Mouse (Mus musculus): ENCODE measurements around the gene Obscn.

Obscn gene

DNA sequence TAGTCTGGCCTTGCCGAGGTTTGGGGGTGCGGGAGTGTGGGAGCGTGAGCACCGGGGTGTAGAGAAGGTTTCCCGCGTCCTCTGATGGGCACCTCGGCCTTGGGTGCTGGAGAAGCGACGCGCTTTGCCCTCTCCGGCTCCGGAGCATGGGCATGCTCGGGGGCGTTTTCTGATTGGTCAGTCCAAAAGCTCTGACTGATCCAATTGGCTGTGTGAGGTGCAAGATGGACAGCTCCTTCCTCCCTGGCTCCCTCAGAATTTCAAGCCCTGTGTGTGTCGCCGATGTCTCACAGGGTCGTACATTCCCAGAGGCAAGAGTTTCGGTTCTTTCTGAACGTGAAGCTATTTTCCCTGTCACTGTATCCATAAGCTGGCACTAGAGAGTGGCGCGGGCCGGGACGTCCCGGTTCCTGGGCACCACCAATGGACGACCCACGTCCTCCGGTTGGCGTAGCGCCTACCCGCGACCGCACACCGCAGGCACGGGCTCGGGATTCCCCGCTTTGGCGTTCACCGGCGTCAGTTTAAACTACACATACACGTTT is 176.2 kb downstream of the Obscn start:
- DNase-seq = peak; percentile 87 to 89

DNA sequence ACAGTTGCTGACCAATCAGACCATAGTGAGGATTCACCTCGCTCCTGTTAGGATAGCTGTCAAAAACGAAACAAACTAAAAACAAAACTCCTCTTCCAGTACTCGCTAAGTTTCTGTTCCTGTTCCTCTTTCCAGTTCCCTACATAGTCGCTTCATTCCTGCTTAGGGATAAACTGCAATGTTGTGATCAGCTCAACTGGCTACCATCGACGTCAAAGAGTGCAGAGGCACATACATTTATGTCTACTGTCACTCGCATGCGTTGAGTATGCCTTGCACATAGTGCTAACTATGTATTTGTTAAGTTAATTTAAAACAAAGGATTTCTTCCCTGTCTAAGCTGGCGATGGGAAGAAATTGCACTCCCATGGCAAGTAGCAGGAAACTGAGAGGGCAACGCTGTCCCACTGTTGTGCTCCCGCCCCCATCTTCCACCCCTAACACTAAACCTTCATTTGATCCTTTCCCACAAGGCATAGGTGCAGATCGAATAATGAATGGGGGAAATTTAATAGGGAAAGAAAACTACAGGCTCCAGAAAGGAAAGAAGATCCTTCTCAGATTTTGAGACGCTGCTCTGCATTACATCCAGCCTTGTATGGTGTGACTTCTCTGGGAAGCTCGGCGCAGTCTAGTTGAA is 176.9 kb downstream of the Obscn start:
- DNase-seq = no peak

DNA sequence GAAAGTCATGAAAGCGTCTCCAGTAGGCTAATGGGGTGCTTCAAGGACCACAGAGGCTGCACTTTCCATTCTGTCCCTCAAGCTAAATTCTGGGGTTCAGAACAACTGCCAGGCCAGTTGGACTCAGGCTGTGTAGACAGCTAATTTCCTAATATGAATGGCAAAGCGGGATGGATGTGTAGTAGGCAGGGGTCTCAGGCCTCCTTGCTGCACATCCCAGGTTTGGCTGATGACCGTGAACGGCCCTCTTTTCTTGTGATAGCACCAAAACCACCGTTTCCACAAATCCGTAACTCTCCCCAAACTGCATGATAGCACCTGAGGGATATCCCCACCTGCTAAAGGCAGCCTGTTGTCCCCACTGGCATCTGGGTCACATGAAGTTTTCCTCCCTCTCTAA is 177.7 kb downstream of the Obscn start:
- no peak for DNase-seq

DNA sequence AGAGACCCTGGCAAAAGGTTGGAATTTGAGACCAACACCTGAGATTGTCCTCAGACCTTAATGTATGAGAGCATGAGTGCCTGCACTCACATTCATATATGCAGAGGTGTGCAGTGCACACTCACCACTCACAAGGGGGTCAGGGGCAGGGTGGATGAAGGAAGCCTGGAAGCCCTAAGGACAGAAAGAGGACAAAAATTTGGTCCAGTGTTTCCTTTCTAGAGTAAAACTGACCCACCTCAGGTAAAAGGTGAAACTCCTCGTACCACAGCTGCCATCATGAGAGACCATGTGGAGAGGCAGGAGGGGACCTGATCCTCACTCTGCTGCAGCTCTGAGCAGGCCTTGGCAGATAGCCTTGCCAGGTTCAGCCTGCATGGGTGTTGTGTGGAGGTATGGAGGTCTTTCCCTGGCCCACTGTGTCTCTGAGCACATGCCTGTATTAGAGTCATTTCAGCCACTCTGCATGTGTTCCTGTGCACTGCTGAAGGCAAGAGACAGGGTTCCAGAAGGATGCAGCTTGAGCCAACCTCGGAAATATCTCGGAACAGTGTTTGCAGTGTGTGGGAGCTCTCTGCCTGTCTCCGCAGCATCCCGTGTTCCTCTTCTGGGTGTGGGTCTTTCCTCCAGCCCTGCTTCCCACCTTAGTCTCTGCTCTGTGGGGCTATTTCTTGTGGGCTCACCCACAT is 178.8 kb downstream of the Obscn start:
- peak; percentile 37 to 43 for DNase-seq

DNA sequence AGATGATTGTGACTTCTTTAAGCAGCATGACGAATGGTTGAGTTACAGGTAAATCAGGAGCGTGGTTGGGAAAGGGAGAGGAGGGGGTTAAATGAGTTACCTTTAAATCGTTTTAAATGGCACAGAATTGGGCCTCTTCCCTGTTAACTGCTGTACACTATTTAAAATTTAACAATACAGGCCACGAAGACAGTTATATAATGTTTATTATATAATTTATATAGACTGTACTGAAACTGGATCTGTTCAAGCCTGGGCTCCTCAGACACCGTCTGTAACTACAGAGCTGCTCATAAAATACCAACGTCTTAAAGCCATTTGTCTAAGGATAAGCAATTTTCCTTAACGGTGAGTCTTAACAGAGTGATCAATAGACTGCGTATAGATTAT is 180.3 kb downstream of the Obscn start:
- DNase-seq = no peak

DNA sequence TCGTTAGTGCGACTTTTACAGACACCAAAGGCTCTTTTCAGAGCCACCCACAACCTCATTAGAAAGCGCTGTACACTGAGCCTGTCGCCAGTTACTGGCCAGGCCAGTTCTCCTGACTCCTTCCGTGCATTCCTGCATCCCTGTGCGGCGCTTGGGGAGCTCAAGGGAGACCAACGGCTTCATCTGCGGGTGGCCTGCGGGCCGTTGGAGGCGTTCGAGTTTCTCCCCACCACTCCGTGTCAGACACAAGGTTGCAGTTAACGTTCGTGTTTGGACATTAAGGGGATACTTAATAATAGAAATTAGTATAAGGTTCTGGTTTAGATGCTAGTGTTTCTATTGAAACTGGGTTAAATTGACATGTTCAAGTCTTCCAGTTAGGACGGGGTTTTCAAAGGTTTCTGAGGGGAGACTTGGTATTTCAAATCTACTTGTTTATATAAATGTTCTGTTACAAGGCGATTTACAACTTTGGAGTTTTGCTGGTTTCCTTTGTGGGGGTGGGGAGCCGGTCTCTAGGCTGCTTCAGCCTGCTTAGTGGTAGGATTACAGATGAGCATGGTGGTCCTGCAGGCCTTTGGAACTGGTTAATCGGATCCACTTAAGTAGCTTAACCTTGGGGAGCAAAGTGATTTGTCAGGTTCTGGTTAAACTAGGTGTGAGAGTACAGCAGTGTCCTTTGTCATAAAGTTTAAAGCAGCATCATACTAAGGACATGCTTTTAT is 180.9 kb downstream of the Obscn start:
- DNase-seq = no peak

DNA sequence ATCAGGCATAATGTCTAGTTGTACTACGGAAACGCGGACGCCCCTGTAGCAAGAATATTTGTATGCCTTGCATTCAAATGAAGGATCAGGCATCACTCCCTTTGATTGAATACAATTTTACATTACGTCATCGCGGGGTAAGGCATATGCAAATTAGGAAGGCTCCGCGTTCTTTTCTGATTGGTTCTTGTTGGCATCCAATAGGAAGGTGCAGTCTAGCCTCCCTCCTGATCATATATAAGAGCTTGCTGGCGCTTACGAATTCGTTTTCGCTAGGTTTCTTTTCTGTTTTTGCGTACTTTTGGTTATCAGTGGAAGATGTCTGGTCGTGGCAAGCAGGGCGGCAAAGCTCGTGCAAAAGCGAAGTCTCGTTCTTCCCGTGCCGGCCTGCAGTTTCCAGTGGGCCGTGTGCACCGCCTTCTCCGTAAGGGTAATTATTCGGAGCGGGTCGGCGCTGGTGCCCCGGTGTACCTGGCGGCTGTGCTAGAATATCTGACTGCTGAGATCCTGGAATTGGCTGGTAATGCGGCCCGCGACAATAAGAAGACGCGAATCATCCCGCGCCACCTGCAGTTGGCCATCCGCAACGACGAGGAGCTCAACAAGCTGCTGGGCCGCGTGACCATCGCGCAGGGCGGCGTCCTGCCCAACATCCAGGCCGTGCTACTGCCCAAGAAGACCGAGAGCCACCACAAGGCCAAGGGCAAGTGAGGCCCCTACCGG is 181.6 kb downstream of the Obscn start, which contains the start of the genes Hist3h2a and Trim17:
TSS of gene Hist3h2a (plus strand) at position 266 of the 723 bp plus-strand sequence.
TSS of gene Trim17 (plus strand) at position 266 of the 723 bp plus-strand sequence.
- DNase-seq = peak; percentile 88

DNA sequence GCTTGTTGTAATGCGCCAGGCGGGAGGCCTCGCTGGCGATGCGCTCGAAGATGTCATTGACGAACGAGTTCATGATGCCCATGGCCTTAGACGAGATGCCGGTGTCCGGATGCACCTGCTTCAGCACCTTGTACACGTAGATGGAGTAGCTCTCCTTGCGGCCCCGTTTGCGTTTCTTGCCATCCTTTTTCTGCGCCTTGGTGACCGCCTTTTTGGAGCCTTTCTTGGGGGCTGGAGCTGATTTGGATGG is 182.1 kb downstream of the Obscn start:
- DNase-seq = peak in 1 of 2 experiments; percentile 89

DNA sequence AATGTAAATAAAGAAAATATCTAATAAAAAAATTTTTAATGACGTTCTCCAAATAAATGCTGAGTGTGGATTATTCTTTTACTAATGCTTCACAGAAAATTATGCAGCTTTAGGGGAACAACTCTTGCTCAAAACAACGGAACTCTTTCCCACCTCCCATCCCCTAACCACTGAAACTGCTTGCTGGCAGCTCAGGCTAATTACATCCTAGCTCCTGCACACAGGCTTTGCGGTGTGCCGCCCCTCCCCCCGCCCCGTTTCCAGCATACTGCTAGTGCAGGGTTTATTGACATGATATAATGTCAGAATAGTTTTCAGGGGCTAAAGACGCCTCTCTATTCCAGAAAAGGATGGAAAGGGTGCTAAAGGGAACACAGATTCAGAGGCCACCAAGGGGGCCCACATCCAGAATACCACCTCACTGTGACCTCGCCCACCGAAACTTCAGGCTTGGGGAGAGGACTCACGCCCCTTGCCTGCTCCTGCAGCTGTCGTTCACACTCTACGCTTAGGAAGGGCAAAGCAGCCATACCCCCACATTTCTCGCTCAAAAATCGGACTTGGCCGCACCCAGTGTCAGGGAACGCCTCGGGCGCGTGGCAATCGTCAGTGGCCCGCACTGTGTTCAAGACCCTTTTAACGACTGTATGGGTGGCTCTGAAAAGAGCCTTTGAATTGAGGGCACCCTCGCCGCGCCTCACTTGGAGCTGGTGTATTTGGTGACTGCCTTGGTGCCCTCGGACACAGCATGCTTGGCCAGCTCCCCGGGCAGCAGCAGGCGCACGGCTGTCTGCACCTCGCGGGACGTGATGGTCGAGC is 182.6 kb downstream of the Obscn start:
- peak in 1 of 2 experiments; percentile 55 for DNase-seq

DNA sequence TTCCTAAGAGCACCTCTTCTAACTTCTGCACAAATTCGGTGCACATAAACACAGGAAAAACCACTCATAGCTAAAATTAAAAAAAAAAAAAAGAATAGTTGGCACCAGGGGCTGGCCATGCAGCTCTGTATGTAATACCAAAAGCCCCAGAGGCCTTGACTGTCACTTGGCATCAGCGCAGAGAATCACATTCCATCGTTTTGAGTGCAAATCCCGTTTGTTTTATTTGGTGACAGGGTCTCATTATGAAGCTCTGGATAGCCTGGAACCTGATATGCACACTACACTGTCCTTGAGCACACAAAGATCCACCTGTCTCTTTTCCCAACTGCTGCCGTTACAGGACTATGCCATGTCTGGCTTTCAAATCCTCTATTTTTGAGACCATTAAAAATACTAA is 185.0 kb downstream of the Obscn start:
- no peak for DNase-seq

DNA sequence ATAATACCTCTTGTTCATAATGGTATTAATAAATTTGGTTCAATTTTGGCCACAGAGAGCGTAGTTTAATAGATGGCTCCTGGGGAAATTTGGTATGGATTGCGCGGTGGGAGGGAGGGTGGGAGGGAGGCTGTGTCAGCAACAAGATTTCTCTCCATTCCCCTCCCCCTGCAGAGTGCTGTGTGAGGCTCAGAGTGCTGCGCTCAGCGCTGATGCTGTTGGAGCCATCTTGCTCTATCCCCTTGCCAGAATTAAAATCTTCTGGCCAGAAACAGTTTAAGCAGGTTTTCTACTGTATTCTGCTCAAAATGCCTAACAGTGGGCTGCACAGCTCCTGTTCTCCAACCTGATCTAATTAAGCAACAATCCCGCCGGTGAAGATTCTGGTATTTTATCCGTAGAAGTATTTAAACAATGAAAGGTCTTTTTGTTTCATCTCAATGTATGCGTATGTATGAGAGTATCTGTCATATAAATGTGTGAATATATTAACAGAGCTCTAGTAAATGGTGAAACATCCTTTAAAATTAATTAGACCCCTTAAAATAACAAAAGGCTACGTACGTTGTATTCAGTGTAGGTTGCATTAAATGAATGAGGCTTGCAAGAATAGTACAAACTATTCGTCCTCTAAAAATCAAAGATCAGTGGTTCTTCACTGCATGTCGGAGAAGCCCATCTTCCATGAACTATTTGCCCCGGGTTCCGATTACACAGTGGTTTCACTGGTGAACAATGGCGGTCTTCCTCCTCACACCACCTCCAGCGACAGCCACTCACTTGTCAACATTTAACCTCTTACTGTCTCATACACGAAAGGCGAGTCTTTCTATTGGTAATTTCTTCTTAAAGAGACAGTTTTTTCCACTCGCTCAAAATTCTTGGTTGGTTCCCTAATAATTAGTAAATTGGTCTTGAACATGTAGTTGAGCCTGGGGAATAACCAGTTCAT is 186.4 kb downstream of the Obscn start:
- peak; percentile 73 for DNase-seq

DNA sequence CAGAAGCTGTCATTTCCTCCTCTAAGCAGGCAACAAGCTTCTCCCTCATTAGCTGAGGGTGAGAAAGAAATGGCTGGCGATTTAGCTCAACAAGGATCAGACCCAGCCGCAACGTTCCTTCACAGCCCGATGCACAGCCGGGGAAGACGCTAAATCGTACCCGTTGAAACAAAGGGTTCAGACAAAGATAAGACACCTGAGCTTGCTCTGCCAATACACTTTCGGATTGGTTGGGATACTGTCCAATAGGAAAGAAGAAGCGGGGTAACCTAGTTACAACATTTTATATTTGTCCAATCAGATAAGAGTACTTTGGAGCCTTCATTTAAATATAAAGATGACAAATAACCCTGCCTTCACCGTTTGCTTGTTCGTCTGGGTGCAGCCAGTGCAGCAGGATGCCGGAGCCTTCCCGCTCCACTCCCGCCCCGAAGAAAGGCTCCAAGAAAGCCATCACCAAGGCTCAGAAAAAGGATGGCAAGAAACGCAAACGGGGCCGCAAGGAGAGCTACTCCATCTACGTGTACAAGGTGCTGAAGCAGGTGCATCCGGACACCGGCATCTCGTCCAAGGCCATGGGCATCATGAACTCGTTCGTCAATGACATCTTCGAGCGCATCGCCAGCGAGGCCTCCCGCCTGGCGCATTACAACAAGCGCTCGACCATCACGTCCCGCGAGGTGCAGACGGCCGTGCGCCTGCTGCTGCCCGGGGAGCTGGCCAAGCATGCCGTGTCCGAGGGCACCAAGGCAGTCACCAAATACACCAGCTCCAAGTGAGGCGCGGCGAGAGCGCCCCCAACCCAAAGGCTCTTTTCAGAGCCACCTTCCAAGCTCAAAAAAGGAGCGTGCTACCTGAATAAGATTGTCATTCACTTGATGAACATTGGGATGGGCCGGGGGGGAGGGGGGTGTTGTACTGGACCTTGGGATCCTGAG is 187.4 kb downstream of the Obscn start, which contains the start of gene Hist3h2ba:
TSS of gene Hist3h2ba (plus strand) at position 379 of the 938 bp plus-strand sequence.
- DNase-seq = peak; percentile 82 to 89

DNA sequence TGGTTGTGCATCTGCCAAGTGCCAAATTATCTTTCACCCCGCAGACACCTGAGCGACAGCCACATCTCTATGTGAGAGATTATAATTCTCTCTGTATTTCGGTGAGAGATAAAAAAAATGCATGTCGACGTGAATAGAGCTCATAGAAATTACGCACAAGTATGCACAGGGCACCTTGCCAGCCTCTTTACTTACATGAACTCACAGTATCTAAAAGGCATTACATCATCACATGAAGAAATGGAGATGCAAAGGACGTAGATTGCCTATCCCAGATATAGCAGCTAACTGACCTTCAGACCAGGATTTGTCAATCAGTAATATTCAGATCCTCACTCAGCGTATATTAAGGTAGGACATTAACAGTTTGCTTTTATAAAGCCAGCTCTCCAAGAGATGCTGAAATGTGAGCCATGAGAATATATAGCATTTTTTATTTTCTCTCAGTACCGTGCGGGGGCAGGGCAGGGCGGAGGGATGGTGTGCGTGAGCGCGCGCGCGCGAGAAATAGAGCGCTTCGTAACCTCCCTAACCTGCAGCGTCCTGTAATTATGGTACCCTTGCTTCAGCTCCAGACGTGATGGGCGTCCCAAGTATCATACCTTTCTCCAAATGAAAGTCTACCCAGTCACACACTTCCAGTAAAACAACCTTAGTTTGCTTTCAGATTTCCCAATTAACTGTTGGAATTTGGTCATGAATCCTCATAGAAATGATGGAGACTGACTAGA is 188.2 kb downstream of the Obscn start:
- DNase-seq = peak; percentile 78 to 80

DNA sequence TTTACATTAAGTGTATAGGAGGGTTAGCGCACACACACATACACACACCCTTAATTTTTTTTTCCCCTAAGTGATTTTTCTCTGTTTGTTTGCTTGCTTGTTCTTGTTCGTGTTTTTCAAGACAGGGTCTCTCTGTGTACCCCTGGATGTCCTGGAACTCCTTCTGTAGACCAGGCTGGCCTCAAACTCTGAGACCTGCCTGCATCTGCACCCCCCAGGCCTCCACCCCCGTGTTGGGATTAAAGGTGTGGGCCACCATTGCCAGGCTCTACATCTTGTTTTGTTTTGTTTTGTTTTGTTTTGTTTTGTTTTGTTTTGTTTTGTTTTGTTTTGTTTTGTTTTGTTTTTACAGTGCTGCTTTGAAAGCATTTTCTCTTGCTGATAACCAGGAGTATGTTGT is 188.9 kb downstream of the Obscn start:
- DNase-seq = no peak
